Mouse (Mus musculus): ENCODE measurements around the gene Vrtn.

Vrtn gene

GRCm38 (mm10) chr12:84640654-84641053 lies at the start of gene Vrtn:
Gene Vrtn (plus strand): TSS chr12:84641019.
- no peak for DNase-seq (ENCODE audit: low spot score)

- DNase-seq (ENCODE audit: low spot score) = no peak
Measured at GRCm38 (mm10) chr12:84598324-84598723, 42.5 kb upstream of the Vrtn start.

- no peak for DNase-seq (ENCODE audit: low spot score)
Measured at GRCm38 (mm10) chr12:84604001-84604400, 36.8 kb upstream of the Vrtn start.

GRCm38 (mm10) chr12:84605860-84606259 lies 35.0 kb upstream of the Vrtn start:
- DNase-seq (ENCODE audit: low spot score) = no peak

GRCm38 (mm10) chr12:84611718-84612117 lies 29.1 kb upstream of the Vrtn start:
- DNase-seq (ENCODE audit: low spot score) = no peak

GRCm38 (mm10) chr12:84612518-84612917 lies 28.3 kb upstream of the Vrtn start:
- DNase-seq (ENCODE audit: low spot score) = no peak

- no peak for DNase-seq (ENCODE audit: low spot score)
Measured at GRCm38 (mm10) chr12:84614001-84614400, 26.8 kb upstream of the Vrtn start.

- DNase-seq (ENCODE audit: low spot score) = no peak
Measured at GRCm38 (mm10) chr12:84614524-84614923, 26.3 kb upstream of the Vrtn start.

GRCm38 (mm10) chr12:84616977-84617630 lies 23.7 kb upstream of the Vrtn start, which contains the start of gene Abcd4:
Gene Abcd4 (minus strand): TSS chr12:84617413.
- peak; percentile 84 for DNase-seq (ENCODE audit: low spot score)

GRCm38 (mm10) chr12:84617663-84618062 lies 23.2 kb upstream of the Vrtn start:
- peak; percentile 8 for DNase-seq (ENCODE audit: low spot score)

- DNase-seq (ENCODE audit: low spot score) = no peak
Measured at GRCm38 (mm10) chr12:84620975-84621374, 19.8 kb upstream of the Vrtn start.

- DNase-seq (ENCODE audit: low spot score) = no peak
Measured at GRCm38 (mm10) chr12:84624601-84625000, 16.2 kb upstream of the Vrtn start.

GRCm38 (mm10) chr12:84625116-84625515 lies 15.7 kb upstream of the Vrtn start:
- DNase-seq (ENCODE audit: low spot score) = no peak

- DNase-seq (ENCODE audit: low spot score) = no peak
Measured at GRCm38 (mm10) chr12:84631867-84632266, 9.0 kb upstream of the Vrtn start.

GRCm38 (mm10) chr12:84640253-84640652 lies 566 bp upstream of the Vrtn start:
- DNase-seq (ENCODE audit: low spot score) = no peak

GRCm38 (mm10) chr12:84650234-84650633 lies 9.4 kb downstream of the Vrtn start:
- DNase-seq (ENCODE audit: low spot score) = no peak

GRCm38 (mm10) chr12:84653912-84654311 lies 13.1 kb downstream of the Vrtn start:
- peak; percentile 56 for DNase-seq (ENCODE audit: low spot score)

- DNase-seq (ENCODE audit: low spot score) = no peak
Measured at GRCm38 (mm10) chr12:84670555-84670954, 29.7 kb downstream of the Vrtn start.

- no peak for DNase-seq (ENCODE audit: low spot score)
Measured at GRCm38 (mm10) chr12:84671646-84672045, 30.8 kb downstream of the Vrtn start.

GRCm38 (mm10) chr12:84674666-84675526 lies 34.1 kb downstream of the Vrtn start:
- no peak for DNase-seq (ENCODE audit: low spot score)

GRCm38 (mm10) chr12:84676011-84676410 lies 35.2 kb downstream of the Vrtn start:
- DNase-seq (ENCODE audit: low spot score) = no peak

- no peak for DNase-seq (ENCODE audit: low spot score)
Measured at GRCm38 (mm10) chr12:84684569-84684968, 43.8 kb downstream of the Vrtn start.

GRCm38 (mm10) chr12:84686176-84686575 lies 45.4 kb downstream of the Vrtn start:
- no peak for DNase-seq (ENCODE audit: low spot score)

Data from ovary, postnatal 14 days (tissue).